Mouse (Mus musculus): ENCODE measurements around the gene Stub1.

The Stub1 gene

GRCm38 (mm10) chr17:25868601-25869191 lies 35.5 kb upstream of the Stub1 start, which contains the start of gene Mcrip2:
Gene Mcrip2, minus strand, starts transcription at chr17:25868764.
- peak; percentile 98 for DNase-seq (ENCODE audit: low spot score)

- peak; percentile 95 for DNase-seq (ENCODE audit: low spot score)
Measured at GRCm38 (mm10) chr17:25867836-25868600, 34.8 kb upstream of the Stub1 start.

DNA sequence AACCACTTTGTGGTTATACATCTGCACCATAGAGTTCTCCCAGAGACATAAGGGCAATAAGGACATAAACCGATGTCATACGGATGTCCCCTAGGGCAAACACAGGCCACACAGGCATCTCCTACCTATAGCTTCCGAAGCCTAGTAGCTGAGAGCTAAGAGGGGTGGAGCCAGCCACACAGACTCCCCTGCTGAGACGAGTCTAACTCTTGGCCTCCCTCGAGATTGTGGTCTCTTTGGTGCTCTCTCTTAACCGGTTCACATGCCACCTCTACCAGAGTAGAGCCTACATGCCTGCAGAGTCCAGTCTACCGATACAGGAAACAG lies 34.3 kb upstream of the Stub1 start:
- DNase-seq (ENCODE audit: low spot score), result no peak

- peak; percentile 48 for DNase-seq (ENCODE audit: low spot score)
Measured at GRCm38 (mm10) chr17:25866172-25866571, 33.0 kb upstream of the Stub1 start.

GRCm38 (mm10) chr17:25865288-25865687 lies 32.1 kb upstream of the Stub1 start:
- DNase-seq (ENCODE audit: low spot score), result no peak

DNA sequence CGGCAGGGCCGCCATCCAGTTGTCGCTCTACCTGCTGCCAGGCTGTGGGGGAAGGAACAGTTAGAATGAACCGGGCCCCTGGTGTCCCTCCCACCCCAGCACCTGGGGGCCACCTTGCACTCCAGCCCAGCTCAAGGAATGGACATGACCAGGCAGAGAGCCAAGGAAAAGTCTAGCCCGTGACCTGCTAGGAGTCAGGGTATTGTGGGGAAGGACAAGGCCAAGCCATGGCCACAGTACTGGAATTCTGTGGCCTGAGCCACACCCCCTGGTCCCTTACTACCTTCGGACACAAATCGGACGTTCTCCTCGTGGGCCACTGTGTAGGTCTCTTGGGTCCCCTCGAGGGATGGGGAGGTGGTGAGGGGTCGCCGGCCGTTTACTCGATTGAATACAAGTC lies 31.1 kb upstream of the Stub1 start:
- no peak for DNase-seq (ENCODE audit: low spot score)

DNA sequence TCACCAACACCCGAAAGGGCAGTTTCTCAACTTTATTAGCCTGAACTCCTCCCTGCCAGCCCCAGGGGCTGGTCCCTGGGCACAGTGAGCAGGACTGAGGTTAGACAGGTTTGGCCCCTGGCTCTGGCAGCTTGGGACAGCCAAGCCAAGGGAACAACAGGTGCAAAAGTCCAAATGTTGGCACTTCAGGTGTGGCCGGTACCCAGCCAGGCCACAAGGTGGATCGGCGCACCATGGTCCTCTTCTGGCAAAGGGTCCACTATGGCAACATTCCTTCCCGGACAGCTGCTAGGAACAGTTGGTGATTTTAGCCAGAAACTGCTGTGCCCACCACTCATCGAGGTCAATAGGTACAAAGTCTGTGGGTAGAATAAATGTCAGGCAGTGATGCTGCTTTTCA lies 30.5 kb upstream of the Stub1 start:
- no peak for DNase-seq (ENCODE audit: low spot score)

- DNase-seq (ENCODE audit: low spot score), result no peak
Measured at GRCm38 (mm10) chr17:25861704-25862612, 28.8 kb upstream of the Stub1 start.

GRCm38 (mm10) chr17:25860832-25861703 lies 27.9 kb upstream of the Stub1 start, which contains the start of gene Wdr90:
Gene Wdr90, minus strand, starts transcription at chr17:25861501.
- DNase-seq (ENCODE audit: low spot score), result peak; percentile 87

DNA sequence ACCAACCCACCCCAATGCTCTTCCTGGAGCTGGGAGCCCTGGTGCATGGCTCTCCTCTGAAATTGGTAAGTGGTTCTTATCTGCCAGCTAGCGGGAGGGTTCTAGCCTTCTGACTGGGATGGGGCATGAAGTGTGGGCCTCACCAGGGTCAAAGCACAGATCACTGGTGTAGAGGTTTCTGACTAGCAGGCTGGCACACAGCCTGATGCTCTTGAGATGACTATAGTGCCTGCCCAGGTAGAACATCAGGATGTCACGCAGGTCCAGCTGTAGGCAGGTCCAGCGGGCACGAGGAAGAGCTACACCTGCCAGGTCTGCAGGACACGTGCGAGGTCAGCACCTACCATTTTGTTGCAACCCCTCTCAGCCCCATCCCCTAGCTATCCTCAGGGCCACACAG lies 27.0 kb upstream of the Stub1 start:
- DNase-seq (ENCODE audit: low spot score), result no peak

DNA sequence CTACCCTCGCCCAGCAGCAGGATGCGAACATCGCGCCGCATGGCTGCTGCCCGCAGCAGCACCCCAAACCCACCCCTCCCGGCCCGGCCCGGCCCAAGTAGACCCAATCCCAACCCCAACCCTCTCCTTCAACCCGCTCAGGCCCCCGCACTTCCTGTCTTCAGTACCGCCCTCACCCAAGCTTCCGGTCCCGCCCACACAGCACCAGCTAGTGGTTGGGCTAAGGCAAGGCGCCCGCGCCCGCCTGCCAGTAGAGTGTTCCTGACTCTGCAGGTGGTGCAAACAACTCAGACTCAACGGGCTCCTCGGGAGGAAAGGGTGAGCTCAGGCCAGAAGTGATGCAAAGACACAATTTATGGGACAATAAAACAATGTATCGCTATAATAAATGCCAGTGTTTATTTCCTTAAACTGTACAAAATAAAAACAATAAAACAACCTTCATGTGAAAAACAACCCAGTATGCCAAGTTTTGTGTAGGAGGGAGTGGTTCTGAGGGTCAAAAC lies 11.2 kb upstream of the Stub1 start, which contains the start of gene Rhot2:
Gene Rhot2 (minus strand): TSS at position 456 of the 506 bp plus-strand sequence.
- peak; percentile 98 for DNase-seq (ENCODE audit: low spot score)

DNA sequence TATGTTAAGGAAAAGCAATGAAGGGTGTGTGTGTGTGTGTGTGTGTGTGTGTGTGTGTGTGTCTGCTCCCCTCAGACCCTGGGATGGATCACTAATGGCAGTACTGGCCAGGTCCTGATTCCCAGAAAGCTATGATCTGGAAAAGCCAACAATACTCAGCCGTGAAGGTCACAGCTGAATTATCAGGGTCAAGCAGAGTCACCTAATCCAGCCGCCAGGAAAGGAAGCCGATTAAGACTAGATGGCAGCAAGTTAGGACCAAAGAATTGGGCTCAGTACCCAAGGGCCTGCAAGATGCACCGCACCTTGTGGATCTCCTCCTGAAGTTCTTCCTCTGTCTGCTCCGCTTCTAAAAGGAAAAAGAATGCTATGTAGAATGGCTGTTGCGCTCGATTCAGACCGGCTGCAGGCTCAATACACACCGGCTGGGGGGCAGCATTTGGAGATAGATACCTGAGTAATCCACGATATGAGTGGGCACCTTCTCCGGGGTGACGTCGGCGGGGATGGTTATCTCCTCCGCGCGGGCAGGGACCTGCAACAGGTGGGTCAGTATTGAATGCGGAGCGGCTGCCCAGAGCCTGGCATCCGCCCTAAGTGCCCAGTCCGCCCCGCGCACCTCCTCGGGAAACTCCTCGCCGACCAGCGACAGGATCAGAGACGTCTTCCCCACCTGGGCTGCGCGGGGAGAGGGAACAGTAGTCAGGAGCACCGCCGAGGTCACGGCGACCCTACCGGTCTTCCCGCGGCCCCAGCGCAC lies 10.6 kb upstream of the Stub1 start:
- no peak for DNase-seq (ENCODE audit: low spot score)

GRCm38 (mm10) chr17:25843122-25843521 lies 9.9 kb upstream of the Stub1 start:
- no peak for DNase-seq (ENCODE audit: low spot score)

GRCm38 (mm10) chr17:25842509-25842908 lies 9.3 kb upstream of the Stub1 start:
- peak; percentile 63 for DNase-seq (ENCODE audit: low spot score)

GRCm38 (mm10) chr17:25841117-25841880 lies 8.1 kb upstream of the Stub1 start, which contains the start of gene Gm20683:
Gene Gm20683, minus strand, starts transcription at chr17:25841763.
- DNase-seq (ENCODE audit: low spot score), result no peak

GRCm38 (mm10) chr17:25840519-25840918 lies 7.3 kb upstream of the Stub1 start:
- DNase-seq (ENCODE audit: low spot score), result no peak

DNA sequence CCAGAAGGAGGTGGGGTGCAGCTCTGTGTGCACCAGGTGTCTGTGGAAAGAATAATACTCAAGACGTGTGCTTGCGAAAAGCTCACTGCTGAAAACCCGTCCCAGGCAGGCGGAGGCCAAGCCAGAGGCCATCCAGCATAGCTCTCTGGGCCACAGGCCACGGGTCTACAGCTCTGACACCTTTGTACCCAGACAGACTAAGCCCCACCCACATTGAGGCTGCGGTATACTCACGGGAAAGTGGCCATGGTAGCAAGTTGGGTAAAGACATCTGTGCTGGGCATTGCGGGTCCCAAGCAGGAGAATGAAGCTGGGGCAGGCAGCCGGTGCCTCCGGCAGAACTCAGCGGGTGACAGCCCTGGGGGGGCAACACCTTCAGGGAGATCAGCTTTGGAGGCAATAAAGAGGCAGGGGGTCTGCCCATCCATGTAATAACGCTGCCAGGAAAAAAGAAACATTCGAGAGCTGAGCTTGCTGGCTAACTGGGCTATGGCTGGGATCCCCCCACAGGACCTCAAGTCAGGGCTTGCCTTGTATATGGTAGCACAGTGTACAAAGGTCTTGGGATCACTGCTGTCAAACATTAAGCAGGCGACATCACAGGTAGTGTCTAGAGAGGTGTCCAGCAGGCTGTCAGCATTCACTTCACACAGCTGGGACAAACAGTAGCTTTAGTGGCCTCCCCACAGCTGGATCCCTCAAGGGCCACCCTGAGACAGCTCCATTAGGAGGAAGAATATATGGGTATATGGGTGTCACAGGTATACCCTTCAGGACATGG lies 6.4 kb upstream of the Stub1 start:
- peak; percentile 76 for DNase-seq (ENCODE audit: low spot score)

DNA sequence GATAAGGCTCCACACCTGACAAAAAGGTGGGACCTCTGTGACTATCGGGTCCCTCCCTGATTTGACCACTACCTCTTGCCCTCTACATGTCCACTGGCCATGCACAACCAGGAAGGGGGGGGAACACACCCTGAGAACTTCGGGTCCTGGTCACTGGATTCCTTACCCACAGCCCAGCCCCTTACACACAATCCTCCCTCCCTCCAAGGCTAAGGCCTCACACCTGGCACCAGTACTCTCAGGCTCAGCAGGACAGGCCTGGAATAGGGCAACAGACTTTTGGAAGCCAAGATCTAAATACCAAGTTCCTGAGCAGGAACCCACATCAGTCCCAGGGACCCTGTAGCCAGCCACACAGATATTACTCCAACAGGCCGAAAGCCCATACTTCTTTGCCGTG lies 5.7 kb upstream of the Stub1 start:
- no peak for DNase-seq (ENCODE audit: low spot score)

DNA sequence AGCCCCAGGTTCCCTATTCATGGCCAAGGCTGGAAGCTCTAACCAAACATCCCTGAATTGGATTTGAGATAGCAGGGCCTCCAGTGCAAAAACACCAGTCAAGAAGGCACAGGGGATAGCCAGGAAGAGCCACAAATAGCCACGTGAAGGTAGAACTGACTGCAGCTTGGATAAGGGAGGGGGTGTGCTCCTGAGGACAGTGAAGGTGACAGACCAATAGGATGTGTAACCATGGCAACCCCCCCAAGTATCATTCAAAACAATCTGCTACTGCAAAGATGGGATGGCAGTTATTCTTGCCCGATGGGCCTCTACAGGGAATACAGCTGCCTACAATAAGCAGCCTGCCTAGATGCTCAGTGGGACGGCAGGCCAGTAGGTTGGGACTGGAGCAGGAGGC lies 4.3 kb upstream of the Stub1 start:
- DNase-seq (ENCODE audit: low spot score), result no peak
